Comparison of ENCODE assay signal across 12 mouse cellular contexts in the genomic region with DNA sequence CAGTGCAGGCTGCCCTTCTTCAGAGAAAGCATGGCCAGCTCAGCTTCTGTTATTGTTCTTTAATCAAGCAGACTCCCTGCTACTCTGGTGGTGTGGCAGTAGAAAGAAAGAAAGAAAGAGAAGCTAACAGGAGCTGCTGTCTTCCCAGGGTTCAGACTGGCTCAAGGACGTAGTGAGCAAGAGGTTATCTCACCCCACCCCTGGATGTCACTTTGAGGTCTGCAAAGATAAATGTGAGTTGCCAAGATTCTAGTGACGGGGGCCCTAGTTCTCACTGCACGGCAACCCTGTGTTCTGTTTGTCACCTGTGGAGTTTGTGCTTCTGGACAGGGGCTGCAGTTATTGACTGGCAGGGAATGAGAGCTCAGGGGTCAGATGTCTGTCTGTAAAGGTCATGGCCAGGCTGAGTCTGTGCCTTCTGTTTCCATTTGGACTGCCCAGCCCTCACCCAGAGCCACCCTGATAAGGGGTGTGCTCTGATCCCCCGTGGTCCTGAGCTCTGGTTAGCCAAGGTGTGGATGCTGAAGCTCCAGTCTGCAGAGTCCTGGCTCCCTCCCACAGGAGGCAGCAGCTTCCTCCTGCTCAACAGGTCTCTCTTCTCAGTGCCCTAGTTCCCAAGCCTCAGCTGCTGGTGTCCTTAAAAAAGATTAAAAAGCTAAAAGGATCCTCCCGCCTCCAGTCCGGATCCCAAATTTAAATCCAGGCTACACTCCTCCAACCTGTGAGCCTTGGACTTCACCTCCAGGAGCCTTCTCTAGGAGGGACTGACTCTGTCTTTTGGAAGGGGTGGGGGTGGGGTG.
DNase-seq lines count a peak whose midpoint lies in the region; ATAC-seq lines count a peak whose summit lies in the region.
"Had no signal": no experiment of that assay in that cellular context is flagged by ENCODE, and none has a peak within 500 bp of the region (broad histone marks: within the 10 kb centered on the region; RNA-seq: fewer than 3 reads in every experiment).

No protein-coding gene starts in this region.

- H3K4me1 ChIP-seq in forebrain, embryonic 12.5 days, result peaks cover 42% of the 10 kb centered on the region
- no peaks in the 10 kb centered on the region for H3K4me1 ChIP-seq in liver, embryonic 16.5 days (ENCODE audit: control insufficient read depth, low read depth, low read length)
- H3K4me1 ChIP-seq in stomach, embryonic 14.5 days (ENCODE audit: control insufficient read depth, insufficient read depth, low read length), result no peaks in the 10 kb centered on the region

- H3K27ac ChIP-seq in forebrain, embryonic 12.5 days, result peak overlapping the region; percentile 65
- no peak overlapping the region for H3K27ac ChIP-seq in liver, embryonic 16.5 days (ENCODE audit: low read length)
- H3K27ac ChIP-seq in stomach, embryonic 14.5 days (ENCODE audit: low read length), result no peak overlapping the region

- no peaks in the 10 kb centered on the region for H3K9me3 ChIP-seq in forebrain, embryonic 12.5 days
- no peaks in the 10 kb centered on the region for H3K9me3 ChIP-seq in liver, embryonic 16.5 days (replicated peaks; ENCODE audit: control insufficient read depth, low read length)
- H3K9me3 ChIP-seq in stomach, embryonic 14.5 days (ENCODE audit: control insufficient read depth, low read depth, low read length), result no peaks in the 10 kb centered on the region

- intact Hi-C loops in left cerebral cortex, postnatal 14 days (cut with DNase I), result no loop called here

- peak overlapping the region; percentile 50 for H3K9ac ChIP-seq in forebrain, embryonic 12.5 days
- no peak overlapping the region for H3K9ac ChIP-seq in liver, embryonic 16.5 days (ENCODE audit: low read depth, low read length)
- H3K9ac ChIP-seq in stomach, embryonic 14.5 days (replicated peaks; ENCODE audit: low read depth, low read length), result no peak overlapping the region
- H3K9ac ChIP-seq: lung, embryonic 14.5 days had no signal

- H3K4me2 ChIP-seq in forebrain, embryonic 12.5 days, result peak overlapping the region; percentile 53
- no peak overlapping the region for H3K4me2 ChIP-seq in liver, embryonic 16.5 days (ENCODE audit: low read depth, low read length)
- no peak overlapping the region for H3K4me2 ChIP-seq in stomach, embryonic 14.5 days (replicated peaks; ENCODE audit: low read depth, low read length)
- H3K4me2 ChIP-seq: lung, embryonic 14.5 days had no signal

- ATAC-seq in forebrain, embryonic 12.5 days (ENCODE audit: low FRiP score), result no peak
- 0 out of 2 replicates have a peak, but pooled peaks have one; percentile 21 for ATAC-seq in liver, embryonic 16.5 days (ENCODE audit: low read depth)
- ATAC-seq in stomach, embryonic 14.5 days (ENCODE audit: insufficient number of reproducible peaks, insufficient read depth, low FRiP score, low read depth), result 0 out of 2 replicates have a peak, but pooled peaks have one; percentile 18
- no peak for ATAC-seq in megakaryocyte, adult 5-6 weeks (ENCODE audit: poor library complexity, severe bottlenecking)
- ATAC-seq: intestine, postnatal 0 days had no signal

- peak overlapping the region; percentile 33 for H3K4me3 ChIP-seq in forebrain, embryonic 12.5 days (replicated peaks)
- no peak overlapping the region for H3K4me3 ChIP-seq in liver, embryonic 16.5 days (ENCODE audit: low read depth, low read length)
- no peak overlapping the region for H3K4me3 ChIP-seq in stomach, embryonic 14.5 days (ENCODE audit: low read depth, low read length)

- H3K27me3 ChIP-seq in forebrain, embryonic 12.5 days, result peaks cover 4% of the 10 kb centered on the region; the same call in 1 of the 2 replicates
- no peaks in the 10 kb centered on the region for H3K27me3 ChIP-seq in liver, embryonic 16.5 days (ENCODE audit: control insufficient read depth, insufficient read depth, low read depth, low read length)
- H3K27me3 ChIP-seq in stomach, embryonic 14.5 days (ENCODE audit: control insufficient read depth, insufficient read depth, low read length), result no peaks in the 10 kb centered on the region

- 41% methylated on average over 6 of the region's 6 CpGs for WGBS in forebrain, embryonic 12.5 days
- 23% methylated on average over 6 of the region's 6 CpGs for WGBS in liver, embryonic 16.5 days (ENCODE audit: insufficient replicate concordance)
- WGBS in stomach, embryonic 14.5 days, result 37% methylated on average over 6 of the region's 6 CpGs

- DNase-seq in left cerebral cortex, adult 11 months (ENCODE audit: low spot score), result peak; percentile 26
- DNase-seq in left cerebral cortex, postnatal 14 days (ENCODE audit: low spot score in 2 of 2), result no peak
- no peak for DNase-seq in spleen, postnatal 10 days (ENCODE audit: low spot score in 2 of 2)
- no peak for DNase-seq in kidney, postnatal 36 days
- DNase-seq: cerebellum, adult 2 months; layer of hippocampus, postnatal 36 days; lung, embryonic 14.5 days had no signal

- no peaks in the 10 kb centered on the region for H3K36me3 ChIP-seq in forebrain, embryonic 12.5 days (replicated peaks)
- no peaks in the 10 kb centered on the region for H3K36me3 ChIP-seq in liver, embryonic 16.5 days (ENCODE audit: control insufficient read depth, insufficient read depth)
- H3K36me3 ChIP-seq in stomach, embryonic 14.5 days (ENCODE audit: control insufficient read depth, insufficient read depth, low read length), result no peaks in the 10 kb centered on the region

Comparison
In these comparisons a context has a peak if more than half of its experiments do, and no peak if none do; other contexts are left out.
1. ATAC-seq: peak in liver, embryonic 16.5 days (single experiment) and stomach, embryonic 14.5 days (single experiment); none in forebrain, embryonic 12.5 days (single experiment) and megakaryocyte, adult 5-6 weeks (single experiment).